ENCODE assay signal across 16 mouse cellular contexts in genomic region chr14:103647981-103648380, GRCm38 (mm10). TPM values are rescaled to one million over a fixed set of nuclear protein-coding genes. Genes with fewer than 3 reads are reported as not detected.
DNase-seq lines count a peak whose midpoint lies in the region; ATAC-seq lines count a peak whose summit lies in the region.
"Had no signal": no experiment of that assay in that cellular context is flagged by ENCODE, and none has a peak within 500 bp of the region (broad histone marks: within the 10 kb centered on the region; RNA-seq: fewer than 3 reads in every experiment).

No protein-coding gene starts in this region.

- H3K4me2 ChIP-seq in hindbrain, embryonic 13.5 days = no peak overlapping the region
- peak overlapping the region; percentile 57; the same call in 1 of the 2 replicates for H3K4me2 ChIP-seq in forebrain, embryonic 12.5 days
- H3K4me2 ChIP-seq in midbrain, embryonic 11.5 days = no peak overlapping the region
- H3K4me2 ChIP-seq: liver, embryonic 11.5 days had no signal

- no peaks in the 10 kb centered on the region for H3K36me3 ChIP-seq in hindbrain, embryonic 10.5 days
- no peaks in the 10 kb centered on the region for H3K36me3 ChIP-seq in hindbrain, embryonic 13.5 days
- H3K36me3 ChIP-seq in forebrain, embryonic 12.5 days (replicated peaks) = no peaks in the 10 kb centered on the region
- no peaks in the 10 kb centered on the region for H3K36me3 ChIP-seq in midbrain, embryonic 11.5 days (ENCODE audit: control insufficient read depth, insufficient read depth, low read length)
- H3K36me3 ChIP-seq in heart, embryonic 10.5 days = no peaks in the 10 kb centered on the region

- peaks cover 68% of the 10 kb centered on the region for H3K4me1 ChIP-seq in hindbrain, embryonic 10.5 days (replicated peaks)
- peaks cover 36% of the 10 kb centered on the region for H3K4me1 ChIP-seq in hindbrain, embryonic 13.5 days (replicated peaks)
- H3K4me1 ChIP-seq in forebrain, embryonic 12.5 days = peaks cover 40% of the 10 kb centered on the region
- H3K4me1 ChIP-seq in midbrain, embryonic 11.5 days (ENCODE audit: control insufficient read depth, insufficient read depth, low read length) = peaks cover 23% of the 10 kb centered on the region
- H3K4me1 ChIP-seq in heart, embryonic 10.5 days = peaks cover 9% of the 10 kb centered on the region; the same call in 1 of the 2 replicates

- intact Hi-C loops in gastrocnemius, postnatal 36 days (cut with DNase I) = no loop called here

- no peaks in the 10 kb centered on the region for H3K9me3 ChIP-seq in hindbrain, embryonic 10.5 days
- no peaks in the 10 kb centered on the region for H3K9me3 ChIP-seq in hindbrain, embryonic 13.5 days
- H3K9me3 ChIP-seq in forebrain, embryonic 12.5 days = no peaks in the 10 kb centered on the region
- H3K9me3 ChIP-seq in midbrain, embryonic 11.5 days (ENCODE audit: control insufficient read depth, low read length) = no peaks in the 10 kb centered on the region
- no peaks in the 10 kb centered on the region for H3K9me3 ChIP-seq in heart, embryonic 10.5 days

- H3K4me3 ChIP-seq in hindbrain, embryonic 10.5 days = no peak overlapping the region
- H3K4me3 ChIP-seq in hindbrain, embryonic 13.5 days = no peak overlapping the region
- H3K4me3 ChIP-seq in forebrain, embryonic 12.5 days (replicated peaks) = no peak overlapping the region
- H3K4me3 ChIP-seq in midbrain, embryonic 11.5 days (ENCODE audit: low read depth, low read length) = no peak overlapping the region
- H3K4me3 ChIP-seq in heart, embryonic 10.5 days = no peak overlapping the region
- H3K4me3 ChIP-seq: myocyte had no signal

- WGBS in hindbrain, embryonic 10.5 days = 60% methylated on average over 2 of the region's 2 CpGs
- whole genome bisulfite sequencing in hindbrain, embryonic 13.5 days = 45% methylated on average over 2 of the region's 2 CpGs
- 23% methylated on average over 2 of the region's 2 CpGs for WGBS in forebrain, embryonic 12.5 days
- 50% methylated on average over 2 of the region's 2 CpGs for WGBS in midbrain, embryonic 11.5 days
- WGBS in heart, embryonic 10.5 days = 71% methylated on average over 2 of the region's 2 CpGs

- no peak for DNase-seq in hindbrain, embryonic 10.5 days (ENCODE audit: low spot score)
- DNase-seq in midbrain, embryonic 11.5 days (ENCODE audit: low spot score, missing footprints) = peak; percentile 85
- peak; percentile 28 for DNase-seq in retina, embryonic 14.5 days (ENCODE audit: low spot score)
- DNase-seq in gastrocnemius, postnatal 36 days = no peak
- no peak for DNase-seq in cerebellum, postnatal 10 days
- DNase-seq in heart, embryonic 10.5 days (ENCODE audit: low spot score) = no peak
- DNase-seq: adrenal gland, postnatal 25 days; kidney, adult 11 months; lung, adult 18-20 months had no signal

- ATAC-seq in hindbrain, embryonic 13.5 days (ENCODE audit: low FRiP score) = no peak
- ATAC-seq in forebrain, embryonic 12.5 days (ENCODE audit: low FRiP score) = no peak
- ATAC-seq in midbrain, embryonic 11.5 days (ENCODE audit: low FRiP score) = no peak
- ATAC-seq: CD4-positive, CD25-positive, alpha-beta regulatory T cell, adult 4 months had no signal

- H3K27ac ChIP-seq in hindbrain, embryonic 10.5 days = peak overlapping the region; percentile 76
- H3K27ac ChIP-seq in hindbrain, embryonic 13.5 days = no peak overlapping the region
- H3K27ac ChIP-seq in forebrain, embryonic 12.5 days = peak overlapping the region; percentile 74; the same call in 1 of the 2 replicates
- no peak overlapping the region; the same call in 1 of the 2 replicates for H3K27ac ChIP-seq in midbrain, embryonic 11.5 days (ENCODE audit: low read depth, low read length)
- H3K27ac ChIP-seq in heart, embryonic 10.5 days = no peak overlapping the region
- H3K27ac ChIP-seq: stomach, postnatal 0 days had no signal

- no peak overlapping the region for H3K9ac ChIP-seq in hindbrain, embryonic 13.5 days
- H3K9ac ChIP-seq in forebrain, embryonic 12.5 days = no peak overlapping the region
- peak overlapping the region; percentile 20 for H3K9ac ChIP-seq in midbrain, embryonic 11.5 days (ENCODE audit: low read length)

- H3K27me3 ChIP-seq in hindbrain, embryonic 10.5 days (ENCODE audit: insufficient read depth, poor library complexity, severe bottlenecking) = no peaks in the 10 kb centered on the region
- no peaks in the 10 kb centered on the region for H3K27me3 ChIP-seq in hindbrain, embryonic 13.5 days
- no peaks in the 10 kb centered on the region for H3K27me3 ChIP-seq in forebrain, embryonic 12.5 days
- H3K27me3 ChIP-seq in midbrain, embryonic 11.5 days (ENCODE audit: control insufficient read depth, insufficient read depth, low read length) = no peaks in the 10 kb centered on the region
- peaks cover 30% of the 10 kb centered on the region for H3K27me3 ChIP-seq in heart, embryonic 10.5 days (ENCODE audit: insufficient read depth, poor library complexity, severe bottlenecking)

RNA-seq across cellular contexts. Expression of gene Slain1, which starts 2.0 kb away (rescaled TPM):
- polyA plus RNA-seq in hindbrain, embryonic 10.5 days (2016; fragmentation: Nextera tagmentation; extraction: Ambion mirVana) = 8.2 and 13.3 TPM in 2 replicates
- polyA plus RNA-seq in hindbrain, embryonic 13.5 days (2015; fragmentation: Nextera tagmentation; extraction: Ambion mirVana) = 14.2 and 15.4 TPM in 2 replicates
- polyA plus RNA-seq in forebrain, embryonic 12.5 days (2016; fragmentation: Nextera tagmentation; extraction: Ambion mirVana) = 27.8 and 29.5 TPM in 2 replicates
- 15.9 and 16.0 TPM in 2 replicates for polyA plus RNA-seq in midbrain, embryonic 11.5 days (2014; fragmentation: Nextera tagmentation; extraction: Ambion mirVana)
- under 1 TPM in 1 of 2 experiments, not detected in 1; 0.15 TPM for total RNA-seq in gastrocnemius, postnatal 36 days (2021)
- polyA plus RNA-seq in heart, embryonic 10.5 days (2016; fragmentation: Nextera tagmentation; extraction: Ambion mirVana) = 0.43 and 1.0 TPM in 2 replicates
- total RNA-seq: gastrocnemius, adult 18-20 months had no signal
- polyA plus RNA-seq: myocyte had no signal

Comparison
In these comparisons a context has a peak if more than half of its experiments do, and no peak if none do; other contexts are left out.
1. H3K27ac ChIP-seq: peak in hindbrain, embryonic 10.5 days (single experiment) and forebrain, embryonic 12.5 days (single experiment); none in hindbrain, embryonic 13.5 days (single experiment), midbrain, embryonic 11.5 days (single experiment) and heart, embryonic 10.5 days (single experiment).
2. DNase-seq: peak in midbrain, embryonic 11.5 days (single experiment) and retina, embryonic 14.5 days (single experiment); none in hindbrain, embryonic 10.5 days (single experiment), gastrocnemius, postnatal 36 days (0 of 2), cerebellum, postnatal 10 days (0 of 2) and heart, embryonic 10.5 days (single experiment).